Mouse (Mus musculus): ENCODE data around the gene S100a6.

S100a6 gene

DNA sequence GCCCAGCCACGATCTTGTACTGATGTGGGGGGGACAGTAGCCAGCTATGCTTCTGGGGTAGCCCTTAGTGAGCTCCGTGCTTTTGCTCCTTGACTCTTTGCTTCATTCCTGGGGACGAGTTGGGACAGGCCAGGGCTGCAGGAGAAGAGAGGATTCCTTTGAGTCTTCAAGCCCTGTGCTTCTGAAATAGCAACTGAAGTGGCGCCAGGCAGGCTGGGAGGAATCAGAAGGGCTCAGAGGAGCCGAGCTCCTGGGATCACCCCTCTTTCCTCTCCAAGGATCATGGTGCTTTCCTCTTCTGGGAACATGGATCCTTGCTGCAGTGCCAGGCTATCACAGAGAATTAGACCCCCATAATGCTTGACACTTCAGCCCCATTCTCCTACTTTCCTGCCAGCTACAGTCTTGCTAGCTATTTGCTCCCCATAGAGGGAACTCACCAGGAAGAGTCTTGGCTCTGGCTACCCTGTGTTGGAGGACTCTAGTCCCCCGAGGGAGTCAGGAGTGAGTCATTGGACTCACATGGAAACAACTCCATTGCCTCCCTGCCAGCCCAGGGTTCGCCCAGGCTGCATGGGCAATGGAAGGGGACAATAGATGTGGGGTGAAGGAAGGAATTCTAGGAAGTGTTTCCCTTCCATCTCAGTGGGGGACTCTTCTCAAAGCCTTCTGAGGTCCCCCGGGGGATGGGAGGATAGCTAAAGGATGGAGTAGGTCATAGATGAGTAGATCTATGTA is 12.1 kb upstream of the S100a6 start:
- no peak for DNase-seq (ENCODE audit: low spot score in 2 of 2)

DNA sequence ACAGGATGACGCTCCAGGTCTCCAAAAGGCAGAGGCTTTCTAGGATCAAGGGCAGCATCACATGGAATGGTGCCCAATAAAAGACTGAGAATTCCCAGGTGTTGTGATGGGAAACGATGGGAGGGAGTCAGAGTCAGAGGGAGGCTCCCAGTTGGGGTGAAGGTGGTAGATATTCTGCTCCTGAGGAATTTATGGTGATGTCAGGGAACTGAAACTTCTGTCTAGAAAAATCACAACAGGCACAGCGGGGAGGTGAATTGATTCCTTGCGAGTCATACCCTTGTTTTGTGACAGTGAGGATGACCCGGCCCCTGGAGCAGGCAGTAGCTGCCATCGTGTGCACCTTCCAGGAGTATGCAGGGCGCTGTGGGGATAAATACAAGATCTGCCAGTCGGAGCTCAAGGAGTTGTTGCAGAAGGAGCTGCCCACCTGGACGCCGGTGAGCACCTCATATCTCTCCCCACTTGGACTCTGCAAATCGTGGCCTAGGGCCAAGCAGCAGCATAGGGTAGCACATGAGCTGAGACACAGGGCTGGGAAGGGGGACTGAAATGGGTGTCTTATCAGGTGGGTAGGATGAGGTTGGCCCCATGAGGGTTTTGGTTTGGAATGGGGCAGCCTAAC is 11.1 kb upstream of the S100a6 start, which contains the start of gene Gm42674:
Gene Gm42674, plus strand, starts transcription at position 419 of the 625 bp plus-strand sequence.
- DNase-seq (ENCODE audit: low spot score in 2 of 2), result no peak

DNA sequence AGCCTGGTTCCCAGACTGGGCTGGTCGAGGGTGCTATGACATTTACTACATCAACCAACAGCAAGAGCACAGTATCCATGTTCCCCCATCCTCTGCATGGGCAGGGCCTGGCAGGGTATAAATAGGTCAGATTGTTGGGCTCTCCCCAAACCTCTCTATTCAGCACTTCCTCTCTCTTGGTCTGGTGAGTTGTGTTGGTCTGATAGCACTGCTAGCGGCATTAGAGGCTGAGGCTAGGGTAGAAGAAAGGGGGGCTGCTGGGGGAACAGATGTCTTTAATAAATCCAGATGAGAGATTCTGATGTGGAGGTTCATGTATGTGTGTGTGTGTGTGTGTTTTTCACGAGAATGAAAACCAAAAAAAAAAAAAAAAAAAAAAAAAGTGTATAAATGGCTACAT is 9.1 kb upstream of the S100a6 start, which contains the start of gene S100a4:
Gene S100a4, plus strand, starts transcription at position 149 of the 400 bp plus-strand sequence.
- no peak for DNase-seq (ENCODE audit: low spot score in 2 of 2)

DNA sequence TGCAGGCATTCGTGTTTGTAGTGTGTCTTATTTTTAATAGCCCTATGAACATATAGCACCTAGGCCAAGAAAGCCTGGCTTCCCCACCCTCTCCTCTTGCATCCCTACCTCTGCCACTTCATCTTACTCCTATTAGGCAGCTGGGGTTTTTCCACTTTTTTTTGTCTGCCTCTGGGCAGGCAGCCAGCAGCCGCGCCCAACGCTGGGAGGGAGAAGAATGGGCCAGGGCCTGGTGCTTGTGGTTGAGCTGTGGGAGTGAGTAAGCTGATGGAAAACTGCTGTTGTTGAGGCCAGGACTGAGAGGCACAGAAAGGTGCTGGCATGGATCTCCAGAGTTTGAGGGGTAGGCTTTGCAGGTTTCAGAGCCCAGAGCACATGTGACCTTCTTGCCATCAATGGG is 8.3 kb upstream of the S100a6 start:
- peak in 1 of 2 experiments; percentile 44 for DNase-seq (ENCODE audit: low spot score in 2 of 2)

DNA sequence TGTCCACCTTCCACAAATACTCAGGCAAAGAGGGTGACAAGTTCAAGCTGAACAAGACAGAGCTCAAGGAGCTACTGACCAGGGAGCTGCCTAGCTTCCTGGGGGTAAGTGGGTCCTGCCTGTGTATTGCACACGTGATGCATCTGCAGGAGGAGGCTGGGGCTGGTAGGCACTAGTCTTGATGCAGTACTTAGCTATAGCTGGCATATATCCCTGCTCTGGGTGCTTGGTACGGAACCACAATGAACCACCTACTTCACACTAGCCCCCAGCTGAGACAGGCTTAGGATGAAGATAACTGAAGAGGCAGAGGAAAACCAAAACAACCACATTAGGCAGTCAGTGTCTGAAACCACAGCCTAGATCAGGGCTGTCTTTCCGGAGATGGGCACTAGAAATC is 7.6 kb upstream of the S100a6 start:
- DNase-seq (ENCODE audit: low spot score in 2 of 2), result no peak

DNA sequence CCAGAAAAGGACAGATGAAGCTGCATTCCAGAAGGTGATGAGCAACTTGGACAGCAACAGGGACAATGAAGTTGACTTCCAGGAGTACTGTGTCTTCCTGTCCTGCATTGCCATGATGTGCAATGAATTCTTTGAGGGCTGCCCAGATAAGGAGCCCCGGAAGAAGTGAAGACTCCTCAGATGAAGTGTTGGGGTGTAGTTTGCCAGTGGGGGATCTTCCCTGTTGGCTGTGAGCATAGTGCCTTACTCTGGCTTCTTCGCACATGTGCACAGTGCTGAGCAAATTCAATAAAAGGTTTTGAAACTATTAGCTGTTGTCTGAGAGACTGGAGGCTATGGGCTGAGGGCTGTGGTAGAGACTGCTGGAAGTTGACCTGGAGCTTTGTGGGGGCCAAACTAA is 6.9 kb upstream of the S100a6 start:
- DNase-seq (ENCODE audit: low spot score in 2 of 2), result no peak

DNA sequence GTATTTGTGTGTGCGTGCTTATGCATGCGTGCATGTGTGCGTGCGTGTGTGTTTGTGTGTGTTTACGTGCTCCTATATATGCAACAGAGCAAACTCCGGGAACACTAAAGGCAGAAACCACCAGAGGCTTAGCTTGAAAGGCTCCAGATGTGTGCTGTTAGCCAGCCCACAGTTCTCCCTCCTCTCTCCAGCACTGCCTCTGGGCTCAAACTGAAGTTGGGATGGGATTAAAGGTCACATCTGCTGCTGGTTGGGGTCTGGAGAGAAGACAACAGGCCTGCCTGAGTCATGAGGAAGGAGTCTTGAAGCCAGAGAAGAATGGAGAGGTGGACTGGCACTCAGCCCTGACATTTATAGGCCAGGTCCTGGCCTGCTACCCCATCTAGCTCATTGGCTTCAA is 6.5 kb upstream of the S100a6 start:
- no peak for DNase-seq (ENCODE audit: low spot score in 2 of 2)

DNA sequence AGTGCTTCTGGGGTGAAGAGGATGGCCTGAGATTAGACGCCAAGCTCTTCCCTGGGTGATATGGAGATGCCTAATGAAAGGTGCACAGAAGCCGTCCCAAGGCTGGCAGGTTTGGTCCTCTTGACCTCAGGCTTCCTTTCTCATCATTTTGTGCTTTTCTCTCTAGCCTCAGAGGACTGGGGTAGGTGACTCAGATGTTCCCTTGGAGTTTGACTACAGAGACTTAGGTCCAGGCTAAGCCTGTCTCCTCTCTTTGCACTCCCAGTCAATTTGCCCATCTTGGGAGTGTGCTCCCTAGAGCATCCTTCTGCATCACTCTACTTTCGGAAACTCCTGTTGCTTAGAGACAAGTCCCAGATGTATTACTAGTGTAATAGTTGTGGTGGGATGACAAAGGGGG is 5.3 kb upstream of the S100a6 start:
- no peak for DNase-seq (ENCODE audit: low spot score in 2 of 2)

DNA sequence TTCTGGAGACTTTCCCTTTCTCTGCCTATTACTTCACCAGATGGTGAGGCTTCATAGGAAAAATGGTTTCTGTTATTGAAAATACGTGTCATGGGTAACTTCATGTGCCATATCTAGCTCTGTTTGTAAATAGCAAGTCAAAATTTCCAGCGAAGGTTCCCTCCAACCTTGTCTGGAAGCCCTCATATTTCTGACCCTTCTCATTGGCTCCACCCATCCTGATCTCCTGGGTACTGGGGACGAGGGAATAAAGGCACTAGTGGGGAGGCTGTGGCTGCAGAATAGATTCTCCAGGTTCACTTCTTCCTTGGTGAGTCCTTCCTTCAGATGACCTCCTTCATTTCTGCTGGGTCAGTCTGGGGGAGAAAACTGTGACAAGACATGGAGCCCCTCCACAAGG is 4.5 kb upstream of the S100a6 start, which contains the start of gene S100a5:
Gene S100a5, plus strand, starts transcription at position 301 of the 400 bp plus-strand sequence.
- no peak for DNase-seq (ENCODE audit: low spot score in 2 of 2)

DNA sequence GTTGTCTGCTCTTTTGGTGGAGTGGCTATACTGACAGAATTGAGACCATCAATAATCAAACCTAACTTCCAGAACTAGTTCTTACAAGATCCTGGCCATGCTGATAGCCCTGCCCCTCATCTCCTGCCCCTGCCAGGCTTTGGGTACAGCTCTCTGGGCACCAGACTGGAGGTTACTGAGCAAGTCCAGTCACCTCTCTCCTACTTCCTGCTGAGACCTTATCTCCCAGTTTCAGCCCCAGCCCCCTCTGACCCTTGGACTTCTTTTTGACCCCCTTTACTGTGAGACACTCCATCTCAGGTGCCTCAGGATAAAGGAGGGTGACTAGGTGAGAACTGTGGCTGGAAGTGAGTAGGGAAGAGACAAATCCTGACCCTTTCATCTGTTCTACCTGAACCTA is 3.6 kb upstream of the S100a6 start:
- no peak for DNase-seq (ENCODE audit: low spot score in 2 of 2)

DNA sequence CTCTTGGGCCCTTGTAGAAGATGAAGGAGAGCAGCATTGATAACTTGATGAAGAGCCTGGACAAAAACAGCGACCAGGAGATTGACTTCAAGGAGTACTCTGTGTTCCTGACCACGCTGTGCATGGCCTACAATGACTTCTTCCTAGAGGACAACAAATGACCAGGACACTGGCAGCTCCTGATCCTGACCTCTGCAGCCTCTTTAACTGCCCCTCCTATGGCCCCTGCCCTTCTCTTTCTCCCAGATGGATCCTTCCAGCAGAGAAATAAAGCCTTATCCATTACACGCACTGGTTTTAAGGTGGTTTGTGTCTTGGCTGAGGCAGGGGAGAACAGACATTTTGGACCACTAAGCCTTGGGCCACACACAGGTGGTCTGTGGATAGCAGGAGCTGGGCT is 1.2 kb upstream of the S100a6 start:
- DNase-seq (ENCODE audit: low spot score in 2 of 2), result no peak

DNA sequence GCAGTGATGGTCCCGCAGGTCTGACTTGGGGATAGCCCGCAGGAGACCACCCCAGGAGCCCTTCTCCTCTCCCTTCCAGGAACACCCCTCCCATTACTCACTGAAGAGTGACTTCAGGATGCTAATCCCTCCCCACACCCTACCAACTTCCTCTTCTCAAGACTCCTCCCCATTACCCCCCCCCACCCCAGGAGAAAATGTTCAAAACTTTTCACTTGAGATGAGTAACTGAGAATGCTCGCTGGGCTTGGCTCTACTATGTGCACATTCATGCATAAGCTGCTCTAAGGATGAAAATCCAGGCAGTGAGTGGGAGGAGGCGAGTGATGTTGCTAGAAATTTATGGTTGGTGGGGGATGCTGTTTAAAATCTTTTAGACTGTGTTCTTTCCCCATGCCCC is 621 bp upstream of the S100a6 start:
- DNase-seq (ENCODE audit: low spot score in 2 of 2), result no peak

DNA sequence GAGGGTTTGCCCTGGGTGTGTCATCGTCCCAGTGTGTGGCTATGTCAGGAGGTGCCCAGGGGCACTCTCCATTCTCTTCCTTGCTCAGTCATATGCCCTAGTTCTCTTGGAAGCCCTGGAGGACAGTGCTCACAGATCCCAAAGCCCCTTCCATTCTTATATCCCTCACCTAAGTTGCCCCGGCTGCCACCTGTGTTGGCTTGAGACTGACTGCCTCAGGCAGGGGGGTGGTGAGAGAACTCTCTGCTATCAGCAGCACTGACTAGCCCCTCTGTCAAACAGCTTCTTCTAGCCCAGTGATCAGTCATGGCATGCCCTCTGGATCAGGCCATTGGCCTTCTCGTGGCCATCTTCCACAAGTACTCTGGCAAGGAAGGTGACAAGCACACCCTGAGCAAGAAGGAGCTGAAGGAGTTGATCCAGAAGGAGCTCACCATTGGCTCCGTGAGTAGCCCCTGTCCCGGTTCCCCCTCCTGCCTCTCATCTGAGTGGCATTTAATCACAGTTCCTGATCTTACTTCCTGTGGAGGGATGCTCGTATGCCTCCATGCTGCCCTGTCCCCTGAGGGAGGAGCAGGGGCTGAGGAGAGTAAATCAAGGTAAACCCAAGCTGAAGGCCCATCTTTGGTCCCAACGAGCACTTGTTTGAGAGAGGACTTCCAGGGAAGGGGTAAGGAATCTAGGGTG is 922 bp downstream of the S100a6 start:
- DNase-seq (ENCODE audit: low spot score in 2 of 2), result no peak

DNA sequence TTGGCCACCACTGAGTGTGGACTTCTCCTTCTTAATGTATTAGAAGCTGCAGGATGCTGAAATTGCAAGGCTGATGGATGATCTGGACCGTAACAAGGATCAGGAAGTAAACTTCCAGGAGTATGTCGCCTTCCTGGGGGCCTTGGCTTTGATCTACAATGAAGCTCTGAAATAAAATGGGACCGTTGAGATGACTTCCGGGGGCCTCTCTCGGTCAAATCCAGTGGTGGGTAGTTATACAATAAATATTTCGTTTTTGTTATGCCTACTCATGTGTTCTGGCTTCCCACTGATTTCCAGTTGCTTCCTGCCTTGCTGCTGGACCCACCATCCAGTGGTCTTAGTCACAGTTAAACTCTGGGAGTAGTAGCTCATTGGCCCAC is 1.5 kb downstream of the S100a6 start:
- no peak for DNase-seq (ENCODE audit: low spot score in 2 of 2)

DNA sequence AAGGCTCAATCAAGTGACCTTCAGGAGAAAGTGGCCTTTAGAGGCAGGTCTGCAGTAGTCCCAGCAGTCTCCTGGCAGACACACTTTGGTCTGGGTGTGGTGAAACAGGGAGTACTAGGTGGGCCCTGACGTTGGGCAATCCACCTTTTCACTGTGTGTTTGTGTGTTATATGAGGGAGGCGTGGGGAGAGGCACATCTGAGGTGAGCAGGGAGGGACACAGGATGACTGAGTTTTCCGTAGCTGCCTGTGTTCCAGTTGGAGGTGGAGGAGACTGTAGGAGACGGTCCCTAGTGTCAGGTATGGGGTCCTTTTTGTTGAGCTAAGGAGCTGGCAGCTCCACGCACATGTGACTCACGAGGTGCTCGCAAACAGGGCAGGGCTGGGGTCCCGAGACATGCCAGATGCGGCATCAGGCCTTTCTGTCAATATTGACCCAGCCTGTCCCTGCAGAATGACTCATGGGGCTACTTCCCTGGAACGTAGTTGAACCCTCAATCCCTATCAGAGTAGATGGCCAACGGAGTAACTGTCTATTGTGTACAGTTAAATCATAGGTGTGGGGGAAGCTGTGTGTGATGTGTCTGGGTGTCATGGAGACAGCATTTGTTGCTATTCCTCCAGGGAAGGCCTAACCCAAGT is 2.0 kb downstream of the S100a6 start:
- no peak for DNase-seq (ENCODE audit: low spot score in 2 of 2)

DNA sequence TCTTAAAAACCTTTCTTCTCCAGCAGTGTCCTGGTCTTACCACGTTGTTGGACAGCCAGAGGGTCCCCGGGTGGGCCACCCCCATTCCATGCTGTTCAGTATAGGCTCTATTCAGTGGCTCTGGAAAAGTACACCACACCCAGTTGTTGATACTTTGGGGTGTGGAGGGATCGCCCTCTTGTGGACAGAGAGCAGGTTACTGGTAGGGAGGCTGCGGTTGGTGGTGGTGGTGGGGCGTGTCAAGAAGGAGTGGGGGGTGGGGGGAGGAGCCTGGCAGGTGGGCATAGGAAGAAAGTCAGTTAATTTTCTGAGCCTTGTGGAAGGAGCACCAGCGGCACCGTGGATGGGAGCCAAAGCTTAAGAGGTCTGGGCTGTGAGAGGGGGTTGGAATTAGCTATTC is 2.7 kb downstream of the S100a6 start:
- peak; percentile 64 to 69 for DNase-seq (ENCODE audit: low spot score in 2 of 2)

DNA sequence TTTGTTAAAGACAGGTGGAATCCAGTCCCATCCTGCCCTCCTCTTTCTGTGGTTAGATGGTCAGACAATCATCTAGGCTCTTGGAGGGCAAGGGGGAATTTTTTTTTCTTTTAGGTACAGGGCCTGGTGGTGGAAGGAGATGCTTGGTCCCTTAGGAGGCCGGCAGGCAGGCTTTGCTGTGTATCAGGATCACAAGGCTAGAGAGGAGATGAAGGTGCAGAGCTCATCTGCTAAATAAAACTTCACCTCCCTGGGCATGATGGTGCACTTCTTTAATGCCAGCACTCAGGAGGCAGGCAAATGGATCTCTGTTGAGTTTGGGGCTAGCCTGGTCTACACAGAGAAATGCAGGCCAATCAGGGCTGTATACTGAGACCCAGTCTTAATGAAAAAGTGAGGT is 3.2 kb downstream of the S100a6 start:
- DNase-seq (ENCODE audit: low spot score in 2 of 2), result no peak

DNA sequence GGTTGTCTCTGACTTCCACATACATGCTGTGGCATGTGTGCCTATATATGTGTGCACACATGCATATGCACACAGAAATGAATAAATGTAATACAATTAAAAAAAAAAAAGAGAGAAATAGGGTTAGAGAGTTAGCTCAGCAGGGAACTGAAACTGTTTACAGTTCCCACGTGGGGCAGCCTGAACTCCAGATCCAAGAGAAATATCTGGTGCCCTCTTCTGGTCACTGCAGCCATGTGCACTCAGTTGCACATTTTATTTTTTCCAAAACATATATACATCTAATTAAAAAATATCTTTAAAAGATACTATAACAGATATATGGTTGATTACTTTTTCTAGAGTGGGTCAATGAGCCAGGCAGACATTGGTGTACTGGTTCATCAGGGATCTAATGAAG is 4.9 kb downstream of the S100a6 start:
- no peak for DNase-seq (ENCODE audit: low spot score in 2 of 2)

DNA sequence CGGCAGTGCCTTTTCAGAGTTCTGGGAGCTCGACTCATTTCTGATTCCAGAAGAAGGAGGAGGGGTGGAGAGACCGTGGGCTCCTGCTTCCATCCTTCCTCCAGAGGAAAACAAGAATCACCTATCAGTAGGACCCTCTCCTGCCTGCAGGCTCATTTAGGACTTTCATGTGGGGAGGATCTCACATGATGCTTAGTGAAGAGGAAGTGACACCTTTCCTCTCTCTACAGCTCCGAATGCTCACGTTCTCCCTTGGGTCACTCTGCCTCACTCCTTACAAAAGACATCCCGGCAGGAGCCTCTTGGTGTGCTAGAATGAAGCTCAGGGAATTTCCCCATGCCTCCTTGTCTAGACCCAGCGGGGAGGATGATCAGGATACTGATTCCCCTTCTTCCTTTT is 8.9 kb downstream of the S100a6 start:
- no peak for DNase-seq (ENCODE audit: low spot score in 2 of 2)

DNA sequence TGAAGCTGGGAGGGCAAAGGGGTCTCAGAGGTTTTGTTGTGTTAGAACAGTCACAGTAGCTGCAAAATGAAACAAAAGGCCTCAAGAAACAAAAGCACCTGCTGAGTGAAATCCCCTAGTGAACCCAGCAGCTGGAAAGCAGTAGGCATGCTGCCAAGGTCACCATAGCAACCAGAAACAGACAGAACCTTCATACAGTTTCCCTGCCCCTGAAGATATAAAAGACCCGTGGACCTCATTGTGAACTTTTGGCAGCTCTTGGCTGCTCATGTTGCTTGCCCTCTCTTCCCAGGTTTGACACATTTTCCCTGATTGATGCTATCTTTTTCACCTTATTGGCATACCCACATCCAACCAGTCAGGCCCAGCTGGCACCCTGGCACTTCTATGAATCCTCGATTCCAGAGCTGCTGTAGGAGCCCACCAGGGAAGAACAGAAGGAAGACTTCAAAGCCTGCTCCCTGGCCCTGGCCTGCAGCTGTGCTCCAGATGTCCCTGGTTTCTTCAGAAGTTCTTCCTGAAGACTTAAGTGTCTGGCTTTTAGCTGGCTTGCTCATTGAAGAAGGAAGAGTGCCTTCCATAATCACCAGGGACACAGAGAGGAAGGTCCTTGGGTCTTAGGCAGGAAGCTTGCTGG is 10.9 kb downstream of the S100a6 start:
- peak in 1 of 2 experiments; percentile 46 for DNase-seq (ENCODE audit: low spot score in 2 of 2)

DNA sequence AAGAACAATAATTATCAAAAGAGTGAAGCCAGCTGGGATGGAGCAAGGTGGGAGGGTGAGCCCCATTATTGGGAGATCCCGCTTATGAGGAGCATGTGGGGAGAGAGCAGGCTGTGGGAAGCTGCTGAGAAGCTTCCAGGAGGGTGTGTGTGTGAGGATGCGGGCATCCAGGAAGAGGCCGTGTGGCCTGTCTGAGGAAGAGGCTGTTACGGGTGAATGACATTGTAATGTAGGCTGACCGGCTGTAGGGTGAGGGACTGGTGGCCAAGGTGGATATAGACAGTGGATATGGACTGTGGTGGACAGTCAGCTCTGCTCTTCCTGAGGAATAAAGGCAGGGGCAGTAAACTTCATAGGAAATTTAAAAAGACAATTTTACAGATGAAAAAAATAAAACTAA is 12.8 kb downstream of the S100a6 start:
- DNase-seq (ENCODE audit: low spot score in 2 of 2), result no peak
